Mouse (Mus musculus): ENCODE data around the gene St13. TPM values are rescaled to one million over a fixed set of nuclear protein-coding genes. Genes with fewer than 3 reads are reported as not detected.

Gene St13
- total and polyA plus RNA-seq, 3 experiments = 192 to 646 (median 208) TPM

GRCm38 (mm10) chr15:81374621-81375020 lies 25.3 kb downstream of the St13 start:
- Histone ChIP-seq H3K27me3 (replicated peaks) (no peaks in the 10 kb centered on the region), H3K4me1 (ENCODE audit: control insufficient read depth in 1 of 2, insufficient read depth in 2 of 2) (no peaks in the 10 kb centered on the region), H3K4me2 (ENCODE audit: insufficient read depth, low read depth, poor library complexity, severe bottlenecking) (no peak overlapping the region), H3K27ac (ENCODE audit: insufficient read depth, low read depth) (no peak overlapping the region), H3K9me3 (replicated peaks; ENCODE audit: low read length) (no peaks in the 10 kb centered on the region), H3K36me3 (replicated peaks in 1 of 2; ENCODE audit: control insufficient read depth in 1 of 2, insufficient read depth in 1 of 2, low read length in 1 of 2) (peaks cover 55 to 85% of the 10 kb centered on the region in 2 experiments), H3K79me2 (replicated peaks; ENCODE audit: control insufficient read depth, extremely low read depth, insufficient read depth, poor library complexity, severe bottlenecking) (peaks cover 3% of the 10 kb centered on the region), H3K4me3 (replicated peaks in 1 of 3; ENCODE audit: low read depth in 2 of 3, low read length in 2 of 3, poor library complexity in 1 of 3) (no peak overlapping the region), H3K9ac (ENCODE audit: insufficient read depth, low read depth) (no peak overlapping the region)
- dilution Hi-C loops (cut with MboI; ENCODE audit: extremely low pct_ligation_motif_present, extremely low pct_unique_long_range_greater_than_20kb, low sequenced_read_pairs) = no loop called here
- no peak for DNase-seq (ENCODE audit: extremely low read depth)
- TF ChIP-seq E2F4 (IDR thresholded peaks at IDR 0.05; ENCODE audit: insufficient replicate concordance, low read depth, low read length) = no peak
- no peak for TF ChIP-seq HCFC1 (IDR thresholded peaks at IDR 0.05; ENCODE audit: low read depth, low read length)
- no peak for TF ChIP-seq POLR2A (IDR thresholded peaks at IDR 0.05; ENCODE audit: low read depth, low read length)
- TF ChIP-seq BHLHE40 (IDR thresholded peaks at IDR 0.05; ENCODE audit: low read depth, low read length) = no peak
- no peak for TF ChIP-seq CTCF (conservative IDR thresholded peaks at IDR 0.05 in 1 of 2, IDR thresholded peaks at IDR 0.05 in 1 of 2; ENCODE audit: low read depth in 2 of 2, low read length in 2 of 2)
- no peak for TF ChIP-seq USF1 (IDR thresholded peaks at IDR 0.05; ENCODE audit: low read depth, low read length)
- TF ChIP-seq RAD21 (IDR thresholded peaks at IDR 0.05; ENCODE audit: low read depth, low read length) = no peak
- no peak for TF ChIP-seq NRF1 (IDR thresholded peaks at IDR 0.05; ENCODE audit: low read depth, low read length)
- in situ Hi-C loops (cut with MboI; ENCODE audit: low pct_ligation_motif_present, low pct_unique_long_range_greater_than_20kb, low sequenced_read_pairs) = no loop called here

DNA sequence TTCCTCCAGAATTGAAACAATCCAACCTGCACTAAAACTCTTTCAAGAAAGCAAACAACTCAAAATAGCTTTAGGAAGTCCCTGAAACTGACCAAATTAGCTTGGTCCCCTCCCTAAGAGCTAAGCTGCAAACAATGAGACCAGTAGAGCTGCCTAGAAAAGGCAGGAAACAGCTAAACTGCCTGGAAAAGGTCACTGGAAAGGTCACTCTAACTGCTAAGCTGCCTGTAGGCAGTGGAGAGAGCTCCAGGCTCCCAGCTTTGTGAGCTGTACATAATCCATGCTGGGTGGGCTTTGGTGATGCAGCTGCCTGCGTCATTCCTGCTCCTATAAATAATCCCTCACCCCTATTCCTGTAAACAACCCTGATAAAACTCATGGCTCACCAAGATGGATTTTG lies 29.5 kb downstream of the St13 start:
- dilution Hi-C loops (cut with MboI; ENCODE audit: extremely low pct_ligation_motif_present, extremely low pct_unique_long_range_greater_than_20kb, low sequenced_read_pairs) = no loop called here

DNA sequence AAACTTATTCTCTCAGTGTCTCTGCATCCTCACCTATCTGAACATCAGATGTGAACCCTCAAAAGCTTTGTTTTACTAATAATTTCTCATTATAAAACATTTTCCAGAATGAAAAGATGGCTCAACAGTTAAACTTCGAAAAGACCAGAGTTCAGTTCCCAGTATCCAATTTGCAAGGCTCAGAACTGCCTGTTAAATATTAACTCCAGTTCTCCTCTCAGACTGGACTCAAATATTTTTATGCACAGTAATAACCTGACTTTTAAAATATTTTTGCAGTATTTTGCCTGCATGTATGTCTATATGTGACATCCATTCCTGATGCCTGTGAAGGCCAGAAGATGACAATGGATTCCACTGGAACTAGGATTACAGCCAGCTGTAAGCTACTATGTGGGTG lies 31.3 kb downstream of the St13 start:
- Histone ChIP-seq H3K79me2 (replicated peaks; ENCODE audit: control insufficient read depth, extremely low read depth, insufficient read depth, poor library complexity, severe bottlenecking) (no peaks in the 10 kb centered on the region; the same call in 1 of the 2 replicates), H3K9me3 (replicated peaks; ENCODE audit: low read length) (no peaks in the 10 kb centered on the region), H3K4me1 (ENCODE audit: control insufficient read depth in 1 of 2, insufficient read depth in 2 of 2) (no peaks in the 10 kb centered on the region), H3K27ac (ENCODE audit: insufficient read depth, low read depth) (no peak overlapping the region), H3K4me3 (replicated peaks in 1 of 3; ENCODE audit: low read depth in 2 of 3, low read length in 2 of 3, poor library complexity in 1 of 3) (no peak overlapping the region), H3K27me3 (replicated peaks) (no peaks in the 10 kb centered on the region), H3K36me3 (replicated peaks in 1 of 2; ENCODE audit: control insufficient read depth in 1 of 2, insufficient read depth in 1 of 2, low read length in 1 of 2) (peaks cover 47 to 99% of the 10 kb centered on the region in 2 experiments), H3K9ac (ENCODE audit: insufficient read depth, low read depth) (no peak overlapping the region), H3K4me2 (ENCODE audit: insufficient read depth, low read depth, poor library complexity, severe bottlenecking) (no peak overlapping the region)
- in situ Hi-C loops (cut with MboI; ENCODE audit: low pct_ligation_motif_present, low pct_unique_long_range_greater_than_20kb, low sequenced_read_pairs) (no loop called here), dilution Hi-C loops (cut with MboI; ENCODE audit: extremely low pct_ligation_motif_present, extremely low pct_unique_long_range_greater_than_20kb, low sequenced_read_pairs) (no loop called here)
- DNase-seq (ENCODE audit: extremely low read depth) = no peak
- TF ChIP-seq KAT2A (IDR thresholded peaks at IDR 0.05; ENCODE audit: insufficient replicate concordance, low read length) (no peak), NELFE (IDR thresholded peaks at IDR 0.05; ENCODE audit: low read depth, low read length) (no peak), EP300 (IDR thresholded peaks at IDR 0.05; ENCODE audit: low read length) (no peak), JUN (IDR thresholded peaks at IDR 0.05; ENCODE audit: insufficient read depth, low read depth, low read length) (no peak), ELF1 (IDR thresholded peaks at IDR 0.05; ENCODE audit: low read depth, low read length) (no peak), SIN3A (IDR thresholded peaks at IDR 0.05; ENCODE audit: low read length) (no peak), MXI1 (IDR thresholded peaks at IDR 0.05; ENCODE audit: low read depth, low read length) (no peak), RAD21 (IDR thresholded peaks at IDR 0.05; ENCODE audit: low read depth, low read length) (no peak), POLR2A (IDR thresholded peaks at IDR 0.05; ENCODE audit: low read depth, low read length) (no peak), CHD1 (IDR thresholded peaks at IDR 0.05; ENCODE audit: low read depth, low read length) (no peak), SMC3 (IDR thresholded peaks at IDR 0.05; ENCODE audit: low read depth, low read length) (no peak), RCOR1 (conservative IDR thresholded peaks at IDR 0.05; ENCODE audit: low read depth, low read length) (no peak), USF1 (IDR thresholded peaks at IDR 0.05; ENCODE audit: low read depth, low read length) (no peak)

More for the DNA sequence above, 29.5 kb downstream of the St13 start:
- Histone ChIP-seq H3K4me3 (replicated peaks in 1 of 3; ENCODE audit: low read depth in 2 of 3, low read length in 2 of 3, poor library complexity in 1 of 3) (no peak overlapping the region), H3K4me1 (ENCODE audit: control insufficient read depth in 1 of 2, insufficient read depth in 2 of 2) (no peaks in the 10 kb centered on the region), H3K27ac (ENCODE audit: insufficient read depth, low read depth) (no peak overlapping the region), H3K79me2 (replicated peaks; ENCODE audit: control insufficient read depth, extremely low read depth, insufficient read depth, poor library complexity, severe bottlenecking) (no peaks in the 10 kb centered on the region; the same call in 1 of the 2 replicates), H3K27me3 (replicated peaks) (no peaks in the 10 kb centered on the region), H3K9ac (ENCODE audit: insufficient read depth, low read depth) (no peak overlapping the region), H3K9me3 (replicated peaks; ENCODE audit: low read length) (no peaks in the 10 kb centered on the region), H3K4me2 (ENCODE audit: insufficient read depth, low read depth, poor library complexity, severe bottlenecking) (no peak overlapping the region), H3K36me3 (replicated peaks in 1 of 2; ENCODE audit: control insufficient read depth in 1 of 2, insufficient read depth in 1 of 2, low read length in 1 of 2) (peaks cover 47 to 91% of the 10 kb centered on the region in 2 experiments)
- TF ChIP-seq USF1 (IDR thresholded peaks at IDR 0.05; ENCODE audit: low read depth, low read length) (no peak), NELFE (IDR thresholded peaks at IDR 0.05; ENCODE audit: low read depth, low read length) (no peak), ZKSCAN1 (IDR thresholded peaks at IDR 0.05; ENCODE audit: borderline replicate concordance, low read depth, low read length) (no peak), BHLHE40 (IDR thresholded peaks at IDR 0.05; ENCODE audit: low read depth, low read length) (no peak), MXI1 (IDR thresholded peaks at IDR 0.05; ENCODE audit: low read depth, low read length) (no peak), MAFK (IDR thresholded peaks at IDR 0.05; ENCODE audit: insufficient replicate concordance, low read length) (no peak), USF2 (conservative IDR thresholded peaks at IDR 0.05; ENCODE audit: low read depth, low read length) (no peak), SMC3 (IDR thresholded peaks at IDR 0.05; ENCODE audit: low read depth, low read length) (no peak), POLR2A (IDR thresholded peaks at IDR 0.05; ENCODE audit: low read depth, low read length) (no peak), MAX (IDR thresholded peaks at IDR 0.05; ENCODE audit: low read length) (no peak), E2F4 (IDR thresholded peaks at IDR 0.05; ENCODE audit: insufficient replicate concordance, low read depth, low read length) (no peak), KAT2A (IDR thresholded peaks at IDR 0.05; ENCODE audit: insufficient replicate concordance, low read length) (no peak), POLR2AphosphoS2 (IDR thresholded peaks at IDR 0.05; ENCODE audit: low read depth, low read length) (no peak)
- no peak for DNase-seq (ENCODE audit: extremely low read depth)
- in situ Hi-C loops (cut with MboI; ENCODE audit: low pct_ligation_motif_present, low pct_unique_long_range_greater_than_20kb, low sequenced_read_pairs) = no loop called here

Measured in CH12.LX (cell line).